Mouse (Mus musculus) testis, adult 2 months (tissue): Measurements from ENCODE around the gene Zfp740.

Source experiments
- CTCF ChIP-seq: fragments of 200-500 bp; IDR thresholded peaks from 2 replicates; pipeline ENCODE4 v1.5.1; 2012; ENCODE audit warnings: low read depth, mild to moderate bottlenecking, inconsistent platforms, low read length, moderate library complexity; ENCODE audit not compliant: control insufficient read depth, insufficient read depth, insufficient replicate concordance
- POLR2A ChIP-seq: fragments of 200-500 bp; IDR thresholded peaks from 2 replicates; pipeline ENCODE4 v1.6.1; 2012; ENCODE audit warnings: low read depth, mild to moderate bottlenecking, inconsistent platforms, low read length, moderate library complexity; ENCODE audit not compliant: control insufficient read depth

GRCm38 (mm10) chr15:102194439-102194838, 8.6 kb upstream of the Zfp740 start:
- TF ChIP-seq CTCF (no peak), POLR2A (no peak)
